Mouse (Mus musculus) cerebellum, adult 9-10 months (tissue): Measurements from ENCODE around the gene Oaz3.

ENCODE experiments used
- DNase-seq: peaks from one replicate; pipeline ENCODE4 v3.0.0; 2022

The Oaz3 gene

DNA sequence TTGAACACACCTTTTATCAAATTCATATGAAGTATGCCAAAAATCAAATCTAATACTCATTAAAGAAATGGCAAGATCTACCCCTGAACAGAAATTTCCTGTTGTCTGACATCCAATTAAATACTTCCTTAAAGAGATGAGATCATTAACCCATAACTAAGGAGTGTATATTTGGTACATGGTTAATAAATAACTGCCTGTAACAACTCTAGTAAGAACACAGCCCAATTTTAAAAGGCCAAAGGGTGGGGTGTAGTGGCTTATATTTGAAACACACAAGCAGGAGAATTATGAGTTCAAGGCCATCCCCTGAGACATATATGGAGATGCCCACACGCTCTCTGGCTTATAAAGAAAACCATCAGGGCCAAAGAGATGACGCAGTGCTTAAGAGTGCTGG lies 5.7 kb upstream of the Oaz3 start:
- no peak for DNase-seq

DNA sequence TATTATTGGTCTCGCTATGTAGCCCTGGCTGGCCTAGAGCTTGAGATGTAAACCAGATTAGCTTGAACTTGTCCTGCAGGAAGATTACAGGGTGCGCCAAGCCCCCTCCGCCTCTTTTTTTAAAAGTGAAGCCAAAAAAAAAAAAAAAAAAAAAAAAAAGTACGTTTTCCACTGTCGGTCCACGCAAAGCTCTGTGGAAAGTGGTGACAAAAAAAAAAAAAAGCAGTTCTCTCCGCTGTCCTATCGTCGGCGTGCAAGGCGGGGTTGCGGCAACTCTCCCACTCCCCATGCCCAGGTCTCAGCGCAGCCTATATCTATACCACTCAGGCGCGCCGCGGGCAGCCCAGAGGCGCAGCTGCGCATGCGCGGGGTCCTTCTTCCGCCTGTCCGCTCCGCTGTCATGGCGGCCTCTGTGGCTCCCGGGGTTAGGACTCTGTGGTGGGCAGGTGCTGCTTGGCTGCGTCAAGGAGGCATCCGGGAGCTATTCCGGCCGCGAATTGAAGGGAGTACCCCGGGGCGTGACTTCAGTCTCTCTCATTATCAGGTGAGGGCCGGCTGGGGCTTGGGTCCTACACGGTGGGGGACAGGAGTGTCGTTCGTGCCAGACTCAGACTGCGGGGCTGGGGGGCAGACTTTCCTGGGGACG lies 641 bp downstream of the Oaz3 start, which contains the start of gene Mrpl9:
Gene Mrpl9 (plus strand): TSS at position 368 of the 646 bp plus-strand sequence.
- peak; percentile 93 for DNase-seq

DNA sequence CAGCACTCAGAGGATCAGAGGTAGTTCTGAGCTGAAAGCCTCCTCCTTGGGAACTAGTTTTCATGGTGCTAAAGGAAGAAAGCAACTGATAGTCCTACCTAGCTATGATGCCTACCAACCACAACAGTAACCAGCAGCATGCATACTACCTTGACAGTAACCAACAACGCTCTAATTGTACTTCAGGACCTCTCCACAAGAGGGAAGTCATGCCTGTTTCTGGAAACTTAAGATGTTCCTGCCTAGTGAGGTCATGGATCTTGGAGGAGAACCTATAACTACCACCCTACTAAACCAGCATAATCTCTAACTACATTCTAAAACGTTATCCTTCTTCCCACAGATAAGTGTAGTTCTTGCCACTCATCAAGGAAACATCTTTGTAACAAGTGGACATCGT lies 2.5 kb downstream of the Oaz3 start:
- DNase-seq = no peak

DNA sequence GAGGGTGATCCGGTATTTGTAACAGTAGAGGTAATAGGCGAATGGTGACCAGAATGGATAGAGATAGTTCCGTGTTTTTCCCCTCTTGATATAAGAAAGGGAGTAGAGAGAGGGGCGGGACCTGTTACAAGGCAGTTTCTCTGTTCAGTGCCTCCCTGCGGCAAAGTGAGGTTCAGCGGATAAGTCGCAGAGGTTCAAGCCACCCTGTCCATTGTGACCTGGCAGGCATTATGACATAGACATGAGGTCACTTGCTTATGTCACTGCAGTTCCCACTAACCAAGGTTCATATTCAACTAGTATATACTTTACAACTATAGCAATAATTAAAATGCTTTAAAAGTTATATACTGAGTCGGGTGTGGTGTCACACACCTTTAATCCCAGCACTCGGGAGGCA lies 7.3 kb downstream of the Oaz3 start:
- DNase-seq = no peak

DNA sequence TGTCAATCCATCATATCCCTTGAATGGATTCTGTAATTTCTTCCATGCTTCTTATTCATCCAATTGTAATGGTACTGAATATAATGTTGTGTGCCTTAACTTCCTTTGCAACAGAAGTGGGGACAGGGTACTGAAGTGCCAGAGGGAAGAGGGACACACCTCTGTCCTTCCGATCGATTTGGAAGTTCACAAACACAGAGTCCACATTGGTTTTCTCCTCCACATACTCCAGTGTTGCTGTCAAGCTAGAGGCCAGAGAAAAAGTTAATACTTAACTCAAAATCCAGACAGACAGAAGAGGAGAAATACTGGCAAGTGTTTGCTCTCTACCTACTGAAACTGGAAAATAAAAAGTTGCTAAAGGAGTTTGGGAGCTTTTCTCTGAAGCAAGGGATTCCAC lies 9.4 kb downstream of the Oaz3 start:
- DNase-seq = no peak

DNA sequence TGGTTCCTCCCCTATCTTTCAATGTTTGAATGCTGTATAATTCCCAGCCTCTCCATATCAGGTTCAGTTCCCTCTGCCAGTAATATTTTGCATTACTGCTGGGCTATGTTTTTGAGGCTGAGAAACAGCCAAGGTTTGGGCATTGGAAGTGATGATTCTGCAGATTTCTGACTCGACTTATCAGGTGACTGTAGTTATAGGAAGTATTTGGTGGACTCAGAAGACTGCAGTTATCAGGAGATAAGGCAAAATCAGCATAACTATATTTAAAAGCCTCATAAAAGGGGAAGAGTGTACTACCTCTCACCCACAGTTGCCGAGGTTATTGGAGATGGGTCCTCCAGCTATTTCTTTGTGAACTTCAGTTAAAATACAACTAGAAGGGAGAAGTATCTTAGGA lies 12.7 kb downstream of the Oaz3 start:
- no peak for DNase-seq

DNA sequence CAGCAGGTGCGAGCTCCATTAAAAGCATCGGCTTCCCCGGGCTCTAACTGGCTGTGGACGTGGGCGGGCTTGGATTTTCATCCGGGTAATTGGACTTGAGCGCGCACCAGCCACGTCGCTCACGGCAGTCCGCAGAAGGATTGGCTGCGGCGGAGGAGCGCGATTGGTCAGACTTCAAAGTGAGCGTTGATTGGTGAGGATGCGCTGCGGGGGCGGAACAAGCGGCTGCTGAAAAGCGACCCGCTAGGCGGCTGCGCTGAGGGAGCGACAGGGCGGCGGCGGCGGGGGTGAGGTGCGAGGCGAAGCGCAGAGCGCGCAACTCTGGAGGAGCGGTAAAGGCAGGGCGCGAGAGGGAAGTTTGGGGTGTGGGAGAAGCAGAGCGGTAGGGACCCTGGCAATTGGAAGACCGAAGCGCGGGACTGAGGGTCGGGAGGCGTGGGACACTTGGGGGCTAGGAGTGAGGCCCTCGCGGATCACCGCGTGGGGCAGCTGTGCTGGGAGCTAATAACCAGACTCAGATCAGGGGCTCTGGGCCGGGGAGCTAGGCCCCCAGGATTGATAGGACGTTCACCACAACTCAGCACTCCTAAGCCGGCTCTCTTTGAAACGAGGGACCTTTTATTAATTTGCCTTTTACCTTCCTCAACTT lies 30.6 kb downstream of the Oaz3 start, which contains the start of gene Tdrkh:
Gene Tdrkh (plus strand): TSS at position 243 of the 649 bp plus-strand sequence.
- DNase-seq = peak; percentile 97

DNA sequence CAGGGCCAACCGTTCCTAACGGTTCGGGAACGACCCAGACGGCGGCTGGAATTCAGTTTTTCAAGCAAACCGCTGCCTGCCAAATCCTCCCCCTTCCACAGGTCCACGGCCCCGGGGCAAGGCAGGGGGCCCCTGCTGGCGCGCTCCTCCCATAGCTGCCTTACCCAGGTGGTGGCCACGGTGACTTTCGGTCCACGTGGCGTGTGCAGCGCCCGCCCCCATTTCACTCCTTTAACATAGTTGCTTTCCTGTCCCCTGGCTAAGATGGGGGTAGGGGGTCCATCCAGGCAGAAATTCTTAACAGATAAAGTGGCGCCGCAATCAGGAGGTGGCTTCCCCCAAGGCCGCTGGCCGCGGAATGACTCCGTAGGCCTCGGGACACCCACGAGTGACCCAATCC lies 31.2 kb downstream of the Oaz3 start:
- DNase-seq = no peak

DNA sequence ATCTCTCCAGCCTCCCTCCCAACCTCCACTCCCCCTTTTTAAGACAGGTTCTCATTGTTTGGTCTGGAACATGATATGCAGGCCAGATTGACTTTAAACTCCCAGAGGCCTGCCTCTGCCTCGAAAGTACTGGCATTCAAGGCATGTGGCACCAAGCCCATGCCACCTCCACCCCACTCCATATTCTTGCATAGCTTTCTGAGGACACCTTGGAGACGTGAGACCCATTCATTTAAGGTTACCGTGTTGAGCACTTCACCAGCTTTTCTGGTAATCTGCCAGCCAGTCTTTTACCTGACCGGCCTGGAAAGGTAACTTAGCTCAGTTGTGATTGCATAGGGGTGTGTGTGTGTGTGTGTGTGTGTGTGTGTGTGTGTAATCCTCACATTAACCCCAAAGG lies 38.2 kb downstream of the Oaz3 start:
- DNase-seq = no peak

DNA sequence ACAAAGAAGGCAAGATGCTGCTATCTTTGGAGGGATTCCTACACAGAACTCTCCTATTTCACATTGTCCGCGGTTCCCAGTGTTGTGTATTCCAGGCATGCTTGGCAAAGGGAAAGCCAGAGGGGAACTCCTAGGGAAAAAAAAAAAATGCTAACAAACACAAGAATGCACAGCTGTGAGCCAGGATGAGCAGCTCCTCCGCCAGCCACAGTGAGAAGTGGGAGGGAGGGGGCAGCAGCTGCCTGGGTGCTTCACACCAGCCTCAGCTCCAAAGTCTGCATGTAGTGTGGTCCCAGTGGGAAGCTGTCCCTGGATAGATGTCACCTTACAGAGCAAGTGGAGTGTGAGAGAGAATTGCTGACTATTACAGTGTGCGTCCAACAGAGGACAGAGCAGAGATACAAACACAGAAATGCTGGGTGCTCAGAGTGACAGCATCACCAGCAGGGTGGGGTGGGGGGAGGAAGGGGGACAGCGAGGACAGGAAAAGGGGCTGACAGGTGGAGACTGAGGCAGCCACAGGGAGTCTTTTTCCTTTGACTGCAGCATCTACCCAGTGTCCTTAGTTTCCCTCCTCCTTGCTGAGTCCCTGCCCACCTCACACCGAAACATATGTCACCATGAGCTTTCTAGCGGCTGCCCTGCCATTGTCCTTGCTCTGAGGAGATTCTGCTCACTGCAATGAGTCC lies 39.2 kb downstream of the Oaz3 start:
- no peak for DNase-seq

DNA sequence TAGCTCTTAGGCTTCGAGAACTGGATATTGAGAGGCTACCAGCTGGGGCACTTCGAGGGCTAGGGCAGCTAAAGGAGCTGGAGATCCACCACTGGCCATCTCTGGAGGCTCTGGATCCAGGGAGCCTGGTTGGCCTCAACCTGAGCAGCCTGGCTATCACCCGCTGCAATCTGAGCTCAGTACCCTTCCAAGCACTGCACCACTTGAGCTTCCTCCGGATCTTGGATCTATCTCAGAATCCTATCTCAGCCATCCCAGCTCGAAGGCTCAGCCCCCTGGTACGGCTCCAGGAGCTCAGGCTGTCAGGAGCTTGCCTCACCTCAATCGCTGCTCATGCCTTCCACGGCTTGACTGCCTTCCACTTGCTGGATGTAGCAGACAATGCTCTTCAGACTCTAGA lies 41.3 kb downstream of the Oaz3 start:
- DNase-seq = no peak

DNA sequence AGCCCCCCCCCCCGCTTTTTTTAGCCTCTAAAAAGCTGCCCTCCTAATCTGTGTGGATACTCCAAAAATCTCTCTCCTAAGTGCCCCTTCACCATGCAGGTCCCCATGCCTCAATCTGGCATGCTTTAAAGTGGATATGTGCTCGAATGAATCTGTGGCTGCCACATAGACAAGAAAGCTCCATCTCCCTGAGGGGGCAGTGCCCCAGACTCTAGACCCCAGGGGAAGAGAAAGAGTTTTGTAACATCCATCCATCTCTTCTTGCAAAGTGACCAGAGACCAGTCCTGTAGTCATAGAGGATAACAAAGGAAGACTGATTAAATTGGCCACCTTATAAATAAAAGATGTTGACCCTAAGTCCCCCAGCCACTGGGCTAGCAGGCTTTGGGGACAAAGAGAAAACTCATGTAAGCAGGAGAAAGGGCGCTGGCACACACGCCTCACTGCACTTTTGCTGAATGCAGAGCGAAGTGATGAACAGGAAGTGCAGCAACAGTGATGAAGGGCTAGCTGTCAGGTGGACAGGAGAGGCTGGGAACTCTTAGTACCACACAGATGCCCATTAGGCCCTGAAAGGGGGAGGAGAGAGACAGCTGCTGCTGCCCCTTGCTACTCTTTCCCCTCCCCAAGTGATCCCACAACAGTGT lies 43.9 kb downstream of the Oaz3 start:
- no peak for DNase-seq

DNA sequence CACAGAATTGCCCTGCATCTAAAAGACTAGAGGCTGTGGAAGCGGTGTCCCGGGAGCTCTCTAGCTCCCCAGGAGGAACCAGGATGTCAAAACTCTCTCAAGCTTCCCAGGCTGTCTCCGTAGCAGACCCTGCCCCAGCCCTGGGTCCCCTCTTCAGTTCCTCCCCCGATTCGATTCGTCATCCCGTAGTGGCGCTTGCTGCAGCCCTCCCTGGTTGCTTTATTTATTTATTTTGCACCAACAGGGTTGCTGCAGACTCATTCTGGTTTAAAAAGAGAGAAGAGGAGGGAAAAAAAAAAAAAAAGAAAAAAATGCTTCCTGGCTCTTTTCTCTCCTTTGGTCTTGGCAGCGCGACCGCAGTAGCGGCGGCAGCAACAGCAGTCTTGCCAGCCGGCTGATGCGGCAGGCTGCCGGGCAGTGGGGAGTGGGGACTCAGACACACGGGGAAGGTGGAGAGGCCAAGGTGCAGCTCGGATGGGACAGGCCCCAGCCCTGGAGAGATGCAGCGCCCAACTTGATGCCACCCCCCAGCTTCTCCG lies 44.7 kb downstream of the Oaz3 start:
- peak; percentile 40 for DNase-seq

DNA sequence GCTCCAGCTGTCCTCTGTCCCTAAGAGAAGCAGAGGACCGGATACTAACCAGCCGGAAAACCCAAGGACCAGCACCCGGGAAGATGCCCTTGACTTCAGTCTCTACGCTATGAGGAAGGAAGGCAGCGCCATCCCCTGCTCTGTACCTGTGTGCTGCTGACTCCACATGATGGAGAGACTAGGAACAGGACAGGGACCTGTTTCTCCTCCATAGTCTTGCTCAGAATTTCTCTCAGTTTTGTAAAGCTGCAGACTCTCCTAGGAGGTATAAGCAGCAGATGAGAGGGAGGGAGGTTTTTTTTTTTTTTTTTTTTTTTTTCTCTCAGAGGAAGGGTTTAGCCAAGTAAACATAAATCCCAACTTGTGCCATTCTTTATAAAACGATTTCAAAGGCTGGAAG lies 45.5 kb downstream of the Oaz3 start, which contains the start of gene Lingo4:
Gene Lingo4 (plus strand): TSS at position 301 of the 400 bp plus-strand sequence.
- no peak for DNase-seq

DNA sequence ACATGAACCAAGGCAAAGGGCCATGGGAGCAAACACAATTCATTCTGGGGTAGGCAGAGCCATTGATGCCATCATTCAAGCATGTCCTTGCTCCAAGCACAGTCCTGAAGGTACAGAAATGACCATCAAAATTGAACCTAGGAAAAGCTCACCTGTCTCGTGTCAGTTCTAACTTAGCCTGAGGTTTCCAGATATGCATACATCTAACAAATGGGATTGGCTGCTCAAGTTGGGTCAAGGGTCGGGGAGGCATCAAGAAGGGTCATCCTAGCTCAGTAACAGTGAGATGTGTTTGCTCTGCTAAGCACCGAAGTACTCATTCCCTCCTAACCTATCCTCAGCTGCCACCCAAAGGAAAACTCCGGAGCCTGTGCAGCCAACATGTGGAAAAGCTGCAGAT lies 46.9 kb downstream of the Oaz3 start:
- no peak for DNase-seq

DNA sequence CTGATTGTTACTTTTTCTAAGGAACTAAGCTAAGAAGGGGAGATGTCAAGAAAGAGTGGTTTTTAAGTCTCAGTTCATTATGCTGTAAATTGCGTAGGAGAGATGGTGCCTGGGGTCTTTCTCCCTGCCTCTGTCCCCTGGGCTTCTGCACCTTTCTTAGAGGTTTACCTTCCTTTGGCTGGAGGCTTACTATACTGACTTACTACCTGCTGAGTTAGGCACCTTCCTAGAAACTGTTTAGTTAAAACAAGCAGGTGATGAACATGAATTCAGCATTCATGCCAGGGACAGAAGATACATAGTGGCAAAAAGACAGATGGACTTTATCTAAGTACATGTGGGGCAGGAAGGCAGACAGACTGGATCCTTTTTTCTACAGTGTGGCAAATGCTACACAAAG lies 47.4 kb downstream of the Oaz3 start:
- DNase-seq = no peak

DNA sequence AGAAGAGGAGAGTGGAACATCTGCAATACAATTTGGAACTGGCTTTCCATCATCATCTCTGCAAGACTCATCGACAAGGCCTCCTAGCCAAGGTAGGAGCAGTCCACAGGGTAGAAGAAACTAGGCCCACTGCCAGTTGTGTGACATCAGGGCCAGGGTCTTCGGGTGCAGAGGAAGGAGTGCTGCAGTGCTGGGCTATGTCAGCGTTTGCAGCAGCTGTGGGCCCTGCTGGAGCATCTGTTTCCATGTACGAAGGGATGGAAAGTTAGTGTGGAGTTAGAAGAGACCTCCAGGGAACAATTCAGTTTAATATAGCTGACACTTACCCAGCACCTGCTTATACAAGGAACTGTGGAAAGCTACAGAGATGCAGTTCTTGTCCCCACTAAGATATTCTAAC lies 50.7 kb downstream of the Oaz3 start:
- DNase-seq = no peak

DNA sequence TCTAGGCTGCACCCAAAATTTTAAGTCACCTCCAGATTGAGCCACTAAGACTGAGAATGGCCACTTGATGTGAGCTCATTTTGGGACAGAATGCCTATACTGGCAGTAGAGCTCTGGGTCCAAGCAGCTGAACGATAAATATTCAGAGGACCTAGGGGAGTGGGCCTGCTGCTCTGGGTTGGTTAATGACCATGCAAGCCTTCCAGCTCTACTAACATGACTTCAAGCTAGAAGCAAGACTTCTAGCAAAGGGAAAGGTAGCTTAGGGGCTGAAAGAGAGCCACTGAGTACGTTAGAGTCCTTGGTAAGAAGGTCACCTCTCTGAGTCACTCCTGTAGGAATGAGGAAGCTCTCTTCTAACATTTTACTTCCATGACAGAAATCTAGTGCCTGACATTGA lies 51.6 kb downstream of the Oaz3 start:
- no peak for DNase-seq

DNA sequence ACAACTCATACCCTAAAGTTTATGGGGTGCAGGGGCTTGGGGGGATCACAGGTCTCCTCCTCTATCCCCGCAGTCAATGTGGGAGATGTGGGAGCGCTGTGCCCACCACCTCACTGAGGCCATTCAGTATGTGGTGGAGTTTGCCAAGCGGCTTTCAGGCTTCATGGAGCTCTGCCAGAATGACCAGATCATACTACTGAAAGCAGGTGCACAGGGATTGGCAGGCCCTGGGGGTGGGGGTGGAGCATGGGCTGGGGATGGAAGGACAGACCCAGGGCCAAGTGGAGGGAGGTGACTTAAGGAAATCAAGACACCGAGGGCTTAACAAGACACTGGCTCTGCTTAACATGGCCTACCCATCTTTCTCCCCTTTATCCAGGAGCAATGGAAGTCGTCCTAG lies 52.7 kb downstream of the Oaz3 start:
- no peak for DNase-seq

DNA sequence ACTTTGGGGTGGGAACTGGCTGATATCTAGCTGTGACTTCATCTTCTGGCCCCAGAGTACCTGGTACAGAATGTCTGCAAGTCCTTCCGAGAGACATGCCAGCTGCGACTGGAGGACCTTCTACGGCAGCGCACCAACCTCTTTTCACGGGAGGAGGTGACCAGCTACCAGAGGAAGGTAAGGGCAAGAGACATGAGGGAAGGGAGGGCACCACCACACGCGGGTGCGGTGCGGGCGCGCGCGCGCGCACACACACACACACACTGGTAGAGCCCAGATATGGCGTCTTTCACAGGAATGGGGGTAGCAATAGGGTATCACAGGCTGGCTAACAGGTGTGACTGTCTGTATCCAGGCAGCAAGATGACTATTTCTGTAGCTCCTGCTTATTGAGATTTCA lies 54.3 kb downstream of the Oaz3 start:
- DNase-seq = no peak

DNA sequence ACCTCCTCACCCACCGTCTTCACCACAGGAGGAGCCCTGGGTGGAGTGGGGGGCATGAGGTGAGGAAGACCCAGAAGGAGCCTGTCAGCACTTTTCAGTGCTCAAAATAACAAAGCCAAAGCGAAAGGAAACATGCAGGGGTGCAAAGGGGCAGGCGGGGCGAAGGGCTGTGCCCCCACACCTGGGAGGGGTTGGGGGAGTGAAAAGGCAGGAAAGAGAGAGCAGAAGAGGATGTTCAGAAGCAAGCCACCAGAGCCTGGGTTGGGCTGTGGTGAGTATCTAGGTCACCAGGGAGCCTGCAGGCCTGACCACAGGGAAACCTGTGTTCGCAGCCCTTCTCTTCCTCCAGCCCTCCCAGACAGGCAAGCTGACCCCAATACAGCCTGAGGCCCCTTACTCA lies 55.7 kb downstream of the Oaz3 start:
- DNase-seq = no peak

DNA sequence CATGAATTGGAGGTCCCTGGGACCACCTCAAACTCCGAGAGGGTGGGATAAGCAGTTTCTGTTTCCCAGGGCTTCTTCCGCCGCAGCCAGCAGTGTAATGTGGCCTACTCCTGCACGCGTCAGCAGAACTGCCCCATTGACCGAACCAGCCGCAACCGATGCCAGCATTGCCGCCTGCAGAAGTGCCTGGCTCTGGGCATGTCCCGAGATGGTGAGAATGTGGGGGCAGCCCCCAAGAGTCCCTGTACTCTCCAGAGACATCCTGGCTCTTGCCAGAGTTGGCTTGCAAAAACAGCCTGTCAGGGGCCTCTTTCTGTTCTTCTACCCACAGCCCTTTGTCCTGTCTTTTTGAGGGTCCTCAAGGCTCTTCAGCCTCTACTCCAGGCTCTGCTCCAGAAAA lies 56.3 kb downstream of the Oaz3 start:
- DNase-seq = no peak

DNA sequence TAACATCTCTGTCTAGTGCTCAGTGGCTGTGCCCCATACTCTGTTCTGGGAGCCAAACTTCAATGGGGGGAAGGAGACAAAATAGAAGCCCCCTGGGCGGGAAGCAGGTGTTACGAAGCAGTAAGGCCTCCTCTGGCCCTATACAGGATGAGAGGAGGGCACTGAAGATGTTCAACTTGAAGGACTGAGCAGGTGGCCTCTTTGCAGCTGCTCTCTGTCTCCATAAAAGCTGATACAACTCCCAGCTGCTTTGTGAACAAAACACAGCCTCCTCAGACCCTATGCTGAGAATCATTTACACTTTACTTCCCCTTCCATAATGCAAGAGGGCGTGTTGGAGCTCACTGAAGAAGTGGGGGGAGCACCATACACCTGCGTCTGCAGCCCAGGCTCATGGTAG lies 57.0 kb downstream of the Oaz3 start:
- no peak for DNase-seq

DNA sequence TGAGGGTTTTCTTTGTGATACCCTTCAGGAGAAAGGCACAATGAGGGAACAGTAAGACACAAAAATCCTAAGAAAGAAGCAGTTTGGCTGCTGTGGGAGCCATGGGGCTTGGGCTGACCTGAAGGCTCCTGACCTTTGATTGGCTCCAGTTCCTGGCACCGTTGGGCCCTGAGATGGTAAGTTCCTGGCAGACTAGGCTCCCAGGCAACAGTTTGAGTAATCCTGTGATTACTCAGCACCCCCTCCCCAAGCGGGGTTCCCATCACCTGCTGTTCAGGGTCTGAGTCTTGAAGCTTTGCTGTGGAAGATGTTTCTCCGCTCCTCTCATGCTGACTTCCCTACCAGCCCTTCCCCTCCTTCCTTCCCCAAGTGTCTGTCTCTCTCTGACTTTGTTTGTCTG lies 60.2 kb downstream of the Oaz3 start:
- no peak for DNase-seq
